Mouse (Mus musculus) T-helper 1 cell (primary cell): ENCODE results near the gene Odc1.

Experiments used
- in situ Hi-C: fragments of 300-600 bp; cut with MboI, MseI; formaldehyde crosslinking; loops from one replicate; pipeline ENCODE4 v1.15.1; 2025; ENCODE audit warnings: high pct_unique_total_duplicates

Gene Odc1

GRCm38 (mm10) chr12:17549421-17549820 lies 4.8 kb downstream of the Odc1 start:
- in situ Hi-C loops = loop anchor here (5.0 kb wide), 1 partner anchor 177 kb away; no protein-coding TSS in a partner anchor

- in situ Hi-C loops = loop anchor here (5.0 to 10.0 kb wide), 2 partner anchors 113 to 256 kb away; no protein-coding TSS in a partner anchor
Measured at GRCm38 (mm10) chr12:17551208-17551995, 6.8 kb downstream of the Odc1 start.

- in situ Hi-C loops = loop anchor here (5.0 to 10.0 kb wide), 2 partner anchors 112 to 255 kb away; no protein-coding TSS in a partner anchor
Measured at GRCm38 (mm10) chr12:17552420-17552819, 7.8 kb downstream of the Odc1 start.

GRCm38 (mm10) chr12:17552949-17553348 lies 8.4 kb downstream of the Odc1 start:
- in situ Hi-C loops = loop anchor here (5.0 to 10.0 kb wide), 2 partner anchors 112 to 254 kb away; no protein-coding TSS in a partner anchor

GRCm38 (mm10) chr12:17553627-17554026 lies 9.0 kb downstream of the Odc1 start:
- in situ Hi-C loops = loop anchor here (5.0 to 10.0 kb wide), 2 partner anchors 111 to 254 kb away; no protein-coding TSS in a partner anchor

- in situ Hi-C loops = loop anchor here (5.0 to 10.0 kb wide), 2 partner anchors 110 to 253 kb away; no protein-coding TSS in a partner anchor
Measured at GRCm38 (mm10) chr12:17554200-17554951, 9.8 kb downstream of the Odc1 start.

- in situ Hi-C loops = loop anchor here (10.0 kb wide), 1 partner anchor 108 kb away; no protein-coding TSS in a partner anchor
Measured at GRCm38 (mm10) chr12:17556430-17557343, 12.1 kb downstream of the Odc1 start.

- in situ Hi-C loops = loop anchor here (10.0 kb wide), 1 partner anchor 107 kb away; no protein-coding TSS in a partner anchor
Measured at GRCm38 (mm10) chr12:17557344-17557966, 12.9 kb downstream of the Odc1 start.

GRCm38 (mm10) chr12:17557967-17558345 lies 13.4 kb downstream of the Odc1 start:
- in situ Hi-C loops = loop anchor here (10.0 kb wide), 1 partner anchor 107 kb away; no protein-coding TSS in a partner anchor

- in situ Hi-C loops = no loop called here
Measured at GRCm38 (mm10) chr12:17562396-17562795, 17.8 kb downstream of the Odc1 start.

GRCm38 (mm10) chr12:17565393-17566045 lies 20.9 kb downstream of the Odc1 start:
- in situ Hi-C loops = no loop called here

GRCm38 (mm10) chr12:17566046-17566408 lies 21.4 kb downstream of the Odc1 start:
- in situ Hi-C loops = no loop called here

GRCm38 (mm10) chr12:17568564-17568963 lies 24.0 kb downstream of the Odc1 start:
- in situ Hi-C loops = no loop called here

- in situ Hi-C loops = loop anchor here (5.0 kb wide), 1 partner anchor 103 kb away; no protein-coding TSS in a partner anchor
Measured at GRCm38 (mm10) chr12:17574591-17574990, 30.0 kb downstream of the Odc1 start.

- in situ Hi-C loops = no loop called here
Measured at GRCm38 (mm10) chr12:17575156-17575910, 30.7 kb downstream of the Odc1 start.

GRCm38 (mm10) chr12:17576041-17576440 lies 31.4 kb downstream of the Odc1 start:
- in situ Hi-C loops = no loop called here

GRCm38 (mm10) chr12:17578601-17579000 lies 34.0 kb downstream of the Odc1 start:
- in situ Hi-C loops = no loop called here

- in situ Hi-C loops = no loop called here
Measured at GRCm38 (mm10) chr12:17581001-17581400, 36.4 kb downstream of the Odc1 start.

- in situ Hi-C loops = no loop called here
Measured at GRCm38 (mm10) chr12:17582406-17582805, 37.8 kb downstream of the Odc1 start.
